Mouse (Mus musculus): ENCODE measurements around the gene Tspan18. TPM values are rescaled to one million over a fixed set of nuclear protein-coding genes. Genes with fewer than 3 reads are reported as not detected.

Gene Tspan18
- polyA plus RNA-seq (2015; fragmentation: Nextera tagmentation; extraction: Ambion mirVana): 9.3 and 9.6 TPM in 2 replicates

DNA sequence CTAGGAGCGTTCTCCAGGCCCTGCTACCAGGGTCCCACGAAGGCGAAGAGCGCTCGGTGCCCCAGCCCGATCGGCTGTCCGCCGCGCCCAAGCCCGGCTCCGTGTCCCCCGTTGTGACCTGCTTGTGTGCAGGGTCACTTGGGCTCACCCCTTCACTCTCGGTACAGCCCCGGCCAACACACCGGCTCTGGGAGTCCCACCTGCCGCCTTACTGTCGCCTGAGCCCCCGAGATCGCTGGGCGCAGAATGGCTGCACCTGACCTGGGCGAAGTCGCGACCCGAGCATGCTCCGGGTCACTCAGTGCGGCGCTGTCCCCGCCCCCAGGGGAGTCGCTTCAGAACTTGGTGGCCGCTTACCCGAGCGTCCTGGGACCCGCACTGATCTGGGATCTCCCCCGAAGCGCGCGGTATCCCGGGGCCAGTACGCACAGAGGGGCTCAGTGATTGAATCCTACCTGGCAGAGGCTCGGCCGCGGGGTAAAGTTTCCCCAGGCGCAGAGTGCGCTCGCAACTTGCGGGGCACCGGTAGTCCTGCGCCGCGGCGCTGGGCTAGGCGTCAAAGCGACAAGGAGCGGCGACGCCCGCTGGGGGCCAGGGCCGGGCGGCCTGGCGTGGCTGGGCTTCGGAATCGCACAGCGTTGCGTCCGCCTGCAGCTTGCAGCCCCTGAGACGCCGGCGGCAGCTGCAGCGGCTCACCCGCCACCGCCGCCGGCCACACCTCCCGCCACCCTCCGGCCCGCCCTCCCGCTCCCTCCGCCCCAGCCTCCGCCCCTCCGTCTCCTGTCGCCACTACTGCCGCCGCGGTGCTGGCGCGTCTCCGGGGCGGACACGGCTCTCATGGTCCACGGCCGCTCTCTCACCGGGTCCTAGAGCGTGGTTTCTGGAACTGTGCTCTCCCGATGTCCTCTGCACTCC is at the start of gene Tspan18:
TSS of gene Tspan18 (minus strand) at position 689 of the 915 bp plus-strand sequence.

DNA sequence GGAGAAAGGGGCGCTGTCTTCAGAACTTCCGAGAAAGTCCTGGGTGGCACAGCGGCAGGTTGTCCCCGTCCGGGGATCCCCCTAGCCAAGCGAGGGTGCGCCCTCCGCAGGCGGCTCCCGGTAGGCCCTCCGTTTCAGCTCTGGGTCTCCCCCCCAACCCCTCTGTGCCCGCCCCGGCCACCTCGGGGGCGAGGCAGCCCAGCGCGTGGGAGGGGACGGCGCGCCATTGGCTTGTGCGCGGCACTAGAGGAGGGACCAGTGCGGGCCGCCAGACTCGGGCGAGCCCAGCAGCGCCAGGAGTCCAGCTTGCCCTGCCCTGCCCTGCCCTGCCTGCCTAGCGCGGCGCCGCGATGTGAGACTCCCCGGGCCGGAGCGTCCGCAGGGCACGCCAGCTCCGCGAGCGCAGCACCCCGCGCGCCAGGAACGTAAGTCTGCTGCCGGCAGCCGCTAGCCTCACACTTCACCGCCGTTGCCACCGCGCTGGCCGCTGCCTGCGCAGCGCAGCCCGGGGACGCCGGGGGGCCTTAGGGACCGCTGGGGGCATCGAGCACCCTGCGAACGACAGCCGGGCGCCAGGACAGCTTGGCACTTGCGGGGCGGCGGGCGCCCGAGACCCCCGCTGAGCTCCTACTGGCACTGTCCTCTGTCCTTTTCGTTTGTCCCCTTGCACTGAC is 146.8 kb downstream of the Tspan18 start, which contains the start of gene Trp53i11:
TSS of gene Trp53i11 (plus strand) at position 226 of the 674 bp plus-strand sequence.

Other genes with a start within 250 kb of the Tspan18 start
- 7.5 and 9.3 TPM in 2 replicates for gene Trp53i11, start 147.0 kb downstream of the Tspan18 start, polyA plus RNA-seq (2015; fragmentation: Nextera tagmentation; extraction: Ambion mirVana)
- gene Cd82, start 128.6 kb upstream of the Tspan18 start, polyA plus RNA-seq (2015; fragmentation: Nextera tagmentation; extraction: Ambion mirVana): 171 and 180 TPM in 2 replicates
- gene Gm10803, start 226.1 kb upstream of the Tspan18 start, polyA plus RNA-seq (2015; fragmentation: Nextera tagmentation; extraction: Ambion mirVana): not detected in 2 replicates